Mouse (Mus musculus) lung, adult 2 months (tissue): ENCODE results near the gene Kdm2b.

ENCODE experiments used
- CTCF ChIP-seq: fragments of 200-500 bp; IDR thresholded peaks from 2 replicates; pipeline ENCODE4 v1.5.1; 2011; ENCODE audit warnings: mild to moderate bottlenecking, low read length, control low read depth; ENCODE audit not compliant: insufficient read depth
- POLR2A ChIP-seq: fragments of 200-500 bp; IDR thresholded peaks from 2 replicates; pipeline ENCODE4 v1.6.1; 2011; ENCODE audit warnings: low read depth, mild to moderate bottlenecking, control low read depth, low read length, borderline replicate concordance; ENCODE audit errors: extremely low read depth

GRCm38 (mm10) chr5:122876671-122877070, 113.0 kb downstream of the Kdm2b start:
- TF ChIP-seq CTCF (no peak), POLR2A (no peak)
